Mouse (Mus musculus): Measurements from ENCODE around the gene H2afx. TPM values are rescaled to one million over a fixed set of nuclear protein-coding genes. Genes with fewer than 3 reads are reported as not detected.
"Not testable (repeated sequence)": the region's sequence is repeated elsewhere in the genome, so short reads cannot be mapped to it uniquely, and the experiment has no call there.

Gene H2afx
- polyA plus RNA-seq, 1 experiment from 2014 or later, result 164 TPM

GRCm38 (mm10) chr9:44288959-44289291 lies 45.6 kb upstream of the H2afx start:
- H3K27me3 ChIP-seq (ENCODE audit: insufficient read depth, low read length), result peaks cover 17% of the 10 kb centered on the region; the same call in 1 of the 2 replicates
- H3K9me3 ChIP-seq (ENCODE audit: low read length), result no peaks in the 10 kb centered on the region
- peak overlapping the region; percentile 76 for H3K9ac ChIP-seq (replicated peaks)
- H3K4me2 ChIP-seq (ENCODE audit: low read depth, low read length), result peak overlapping the region; percentile 77
- no peak for TF ChIP-seq EP300 (IDR thresholded peaks at IDR 0.05; ENCODE audit: low read depth)
- TF ChIP-seq CTCF (IDR thresholded peaks at IDR 0.05; ENCODE audit: low read depth), result no peak
- peak; percentile 34 for ATAC-seq
- peak overlapping the region; percentile 70 for H3K4me3 ChIP-seq (ENCODE audit: low read depth, low read length)
- WGBS (ENCODE audit: insufficient replicate concordance), result 15% methylated on average over 11 of the region's 11 CpGs
- peaks cover 12% of the 10 kb centered on the region for H3K4me1 ChIP-seq (ENCODE audit: insufficient read depth)
- DNase-seq, result peak; percentile 39
- H3K27ac ChIP-seq (ENCODE audit: low read depth), result peak overlapping the region; percentile 85
- peaks cover 26% of the 10 kb centered on the region for H3K36me3 ChIP-seq (replicated peaks; ENCODE audit: insufficient read depth, low read length)

GRCm38 (mm10) chr9:44292490-44292889 lies 42.0 kb upstream of the H2afx start:
- Histone ChIP-seq H3K27me3 (ENCODE audit: insufficient read depth, low read length) (peaks cover 14% of the 10 kb centered on the region; the same call in 1 of the 2 replicates), H3K27ac (ENCODE audit: low read depth) (no peak overlapping the region), H3K4me3 (ENCODE audit: low read depth, low read length) (no peak overlapping the region), H3K9ac (replicated peaks) (no peak overlapping the region), H3K9me3 (ENCODE audit: low read length) (no peaks in the 10 kb centered on the region), H3K4me2 (ENCODE audit: low read depth, low read length) (no peak overlapping the region), H3K36me3 (replicated peaks; ENCODE audit: insufficient read depth, low read length) (peaks cover 57% of the 10 kb centered on the region), H3K4me1 (ENCODE audit: insufficient read depth) (peaks cover 12% of the 10 kb centered on the region)
- DNase-seq (peak; percentile 71), ATAC-seq (no peak)
- TF ChIP-seq CTCF (IDR thresholded peaks at IDR 0.05; ENCODE audit: low read depth), result peak; percentile 85
- no peak for TF ChIP-seq EP300 (IDR thresholded peaks at IDR 0.05; ENCODE audit: low read depth)
- WGBS (ENCODE audit: insufficient replicate concordance), result 75% methylated on average over 3 of the region's 3 CpGs

- not testable (repeated sequence) for DNase-seq; H3K9me3 ChIP-seq (ENCODE audit: low read length); H3K4me1 ChIP-seq (ENCODE audit: insufficient read depth); ATAC-seq; H3K4me2 ChIP-seq (ENCODE audit: low read depth, low read length); H3K27me3 ChIP-seq (ENCODE audit: insufficient read depth, low read length); H3K9ac ChIP-seq (replicated peaks); H3K4me3 ChIP-seq (ENCODE audit: low read depth, low read length)
- Histone ChIP-seq H3K27ac (ENCODE audit: low read depth) (0 out of 2 replicates have a peak overlapping the region, but pooled peaks have one; percentile 8), H3K36me3 (replicated peaks; ENCODE audit: insufficient read depth, low read length) (peaks cover 75% of the 10 kb centered on the region)
- WGBS (ENCODE audit: insufficient replicate concordance), result 85% methylated on average over 3 of the region's 3 CpGs
These were observed 34.5 kb upstream of the H2afx start for GRCm38 (mm10) chr9:44300001-44300400.

- Histone ChIP-seq H3K27me3 (ENCODE audit: insufficient read depth, low read length) (no peaks in the 10 kb centered on the region), H3K27ac (ENCODE audit: low read depth) (peak within 1 kb of the TSS; percentile 91), H3K9ac (replicated peaks) (peak within 1 kb of the TSS; percentile 94), H3K4me1 (ENCODE audit: insufficient read depth) (peaks cover 21% of the 10 kb centered on the region), H3K4me2 (ENCODE audit: low read depth, low read length) (peak within 1 kb of the TSS; percentile 86), H3K4me3 (ENCODE audit: low read depth, low read length) (peak within 1 kb of the TSS; percentile 89), H3K9me3 (ENCODE audit: low read length) (no peaks in the 10 kb centered on the region), H3K36me3 (replicated peaks; ENCODE audit: insufficient read depth, low read length) (peaks cover 28% of the 10 kb centered on the region)
- peak; percentile 99 for ATAC-seq
- no peak for TF ChIP-seq CTCF (IDR thresholded peaks at IDR 0.05; ENCODE audit: low read depth)
- TF ChIP-seq EP300 (IDR thresholded peaks at IDR 0.05; ENCODE audit: low read depth), result peak; percentile 64; the same call in 1 of the 2 replicates
- DNase-seq, result peak; percentile 98
- WGBS (ENCODE audit: insufficient replicate concordance), result under 1% methylated on average over 53 of the region's 54 CpGs
These were observed 28.9 kb upstream of the H2afx start, which contains the start of gene Hinfp for GRCm38 (mm10) chr9:44305466-44306079. Gene Hinfp, minus strand, starts transcription at chr9:44305671.

- peaks cover 25% of the 10 kb centered on the region for H3K4me1 ChIP-seq (ENCODE audit: insufficient read depth)
- WGBS (ENCODE audit: insufficient replicate concordance), result 83% methylated on average over 6 of the region's 6 CpGs
- H3K27me3 ChIP-seq (ENCODE audit: insufficient read depth, low read length), result no peaks in the 10 kb centered on the region
- H3K27ac ChIP-seq (ENCODE audit: low read depth), result no peak overlapping the region
- H3K4me3 ChIP-seq (ENCODE audit: low read depth, low read length), result no peak overlapping the region
- no peaks in the 10 kb centered on the region for H3K9me3 ChIP-seq (ENCODE audit: low read length)
- TF ChIP-seq CTCF (IDR thresholded peaks at IDR 0.05; ENCODE audit: low read depth) (no peak), EP300 (IDR thresholded peaks at IDR 0.05; ENCODE audit: low read depth) (no peak)
- DNase-seq (no peak), ATAC-seq (no peak)
- no peak overlapping the region for H3K9ac ChIP-seq (replicated peaks)
- H3K36me3 ChIP-seq (replicated peaks; ENCODE audit: insufficient read depth, low read length), result peaks cover 26% of the 10 kb centered on the region
- H3K4me2 ChIP-seq (ENCODE audit: low read depth, low read length), result no peak overlapping the region
These were observed 28.0 kb upstream of the H2afx start for GRCm38 (mm10) chr9:44306532-44306931.

- WGBS (ENCODE audit: insufficient replicate concordance), result 69% methylated on average over 2 of the region's 2 CpGs
- ATAC-seq, result no peak
- Histone ChIP-seq H3K9me3 (ENCODE audit: low read length) (no peaks in the 10 kb centered on the region), H3K27ac (ENCODE audit: low read depth) (peak overlapping the region; percentile 8; the same call in 1 of the 2 replicates), H3K36me3 (replicated peaks; ENCODE audit: insufficient read depth, low read length) (peaks cover 26% of the 10 kb centered on the region), H3K4me1 (ENCODE audit: insufficient read depth) (peaks cover 29% of the 10 kb centered on the region), H3K27me3 (ENCODE audit: insufficient read depth, low read length) (no peaks in the 10 kb centered on the region), H3K4me2 (ENCODE audit: low read depth, low read length) (no peak overlapping the region), H3K9ac (replicated peaks) (no peak overlapping the region), H3K4me3 (ENCODE audit: low read depth, low read length) (no peak overlapping the region)
- DNase-seq, result no peak
- TF ChIP-seq EP300 (IDR thresholded peaks at IDR 0.05; ENCODE audit: low read depth), result no peak
These were observed 27.2 kb upstream of the H2afx start for GRCm38 (mm10) chr9:44307248-44307647.

Measured in liver, postnatal 0 days (tissue).